Mouse (Mus musculus) C2C12 (cell line): Measurements from ENCODE around the gene B4galt4.

Source experiments
- CEBPB ChIP-seq: IDR thresholded peaks from one replicate; pipeline ENCODE4 v1.6.1; 2011; ENCODE audit warnings: low read depth, mild to moderate bottlenecking, control low read depth, moderate library complexity
- CTCF ChIP-seq: IDR thresholded peaks from one replicate; pipeline ENCODE4 v1.5.1; 2011; ENCODE audit not compliant: control insufficient read depth, insufficient read depth, insufficient read length
- FOSL1 ChIP-seq: IDR thresholded peaks from one replicate; pipeline ENCODE4 v1.8.0; 2011; ENCODE audit warnings: mild to moderate bottlenecking, low read length; ENCODE audit not compliant: poor library complexity, insufficient read depth, severe bottlenecking
- MAX ChIP-seq: IDR thresholded peaks from one replicate; pipeline ENCODE4 v1.6.1; 2011; ENCODE audit warnings: mild to moderate bottlenecking, control low read depth
- MYOD1 ChIP-seq: IDR thresholded peaks from one replicate; pipeline ENCODE4 v1.6.1; 2011; ENCODE audit warnings: low read depth; ENCODE audit not compliant: control insufficient read depth, insufficient read length
- MYOG ChIP-seq: IDR thresholded peaks from one replicate; pipeline ENCODE4 v1.6.1; 2011; ENCODE audit not compliant: control insufficient read depth, insufficient read length; ENCODE audit errors: extremely low read depth
- USF1 ChIP-seq: IDR thresholded peaks from one replicate; pipeline ENCODE4 v1.6.1; 2011; ENCODE audit warnings: low read depth, mild to moderate bottlenecking, control low read depth, moderate library complexity

DNA sequence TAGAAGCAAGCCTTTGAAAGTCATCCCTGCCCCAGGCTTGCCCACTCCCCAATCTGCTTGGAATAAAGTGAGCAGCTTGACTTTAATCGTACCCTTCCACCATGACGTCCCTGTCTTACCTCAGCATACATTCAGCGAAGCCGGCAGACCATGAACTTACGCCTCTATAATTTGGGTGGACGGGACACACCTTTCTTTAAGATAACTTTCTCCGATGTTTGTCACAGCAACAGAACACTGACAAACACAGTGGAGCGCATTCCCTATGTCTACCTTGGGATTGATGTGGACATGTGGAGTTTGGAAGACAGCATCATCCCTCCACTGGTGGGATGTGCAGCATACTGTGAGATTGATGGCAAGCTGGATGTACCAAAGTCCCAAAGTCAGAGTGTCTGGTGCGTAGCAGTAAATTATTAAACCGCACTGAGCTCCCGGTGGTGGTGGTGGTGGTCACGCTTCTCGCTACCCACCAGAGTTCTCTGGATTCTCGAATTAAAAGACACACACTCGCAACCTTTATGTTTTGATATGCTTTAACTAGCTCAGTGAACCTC is 13.4 kb upstream of the B4galt4 start:
- TF ChIP-seq CTCF (no peak), MAX (no peak), FOSL1 (no peak), MYOG (no peak), USF1 (no peak), CEBPB (no peak), MYOD1 (no peak)
